Mouse (Mus musculus) testis, adult 2 months (tissue): ENCODE data around the gene A530084C06Rik. TPM values are rescaled to one million over a fixed set of nuclear protein-coding genes. Genes with fewer than 3 reads are reported as not detected.

Source experiments
- H3K27ac ChIP-seq: fragments of 200-500 bp; 2 replicates; pipeline ENCODE4 v1.5.1; 2012; ENCODE audit warnings: low read depth, low read length; ENCODE audit not compliant: control insufficient read depth, insufficient read depth
- H3K27me3 ChIP-seq: fragments of 200-500 bp; 2 replicates; pipeline ENCODE4 v1.6.1; 2012; ENCODE audit warnings: mild to moderate bottlenecking, low read length, moderate library complexity; ENCODE audit not compliant: control insufficient read depth, insufficient read depth
- H3K36me3 ChIP-seq: fragments of 200-500 bp; 2 replicates; pipeline ENCODE4 v1.6.1; 2012; ENCODE audit warnings: mild to moderate bottlenecking, low read length; ENCODE audit not compliant: control insufficient read depth, insufficient read depth
- H3K4me1 ChIP-seq: fragments of 200-500 bp; 2 replicates; pipeline ENCODE4 v1.6.1; 2012; ENCODE audit warnings: low read length; ENCODE audit not compliant: control insufficient read depth, insufficient read depth
- H3K4me3 ChIP-seq: fragments of 200-500 bp; 2 replicates; pipeline ENCODE4 v1.5.1; 2012; ENCODE audit warnings: low read depth, mild to moderate bottlenecking, low read length, moderate library complexity, mixed read lengths; ENCODE audit not compliant: control insufficient read depth
- CTCF ChIP-seq: fragments of 200-500 bp; IDR thresholded peaks from 2 replicates; pipeline ENCODE4 v1.5.1; 2012; ENCODE audit warnings: low read depth, mild to moderate bottlenecking, inconsistent platforms, low read length, moderate library complexity; ENCODE audit not compliant: control insufficient read depth, insufficient read depth, insufficient replicate concordance
- POLR2A ChIP-seq: fragments of 200-500 bp; IDR thresholded peaks from 2 replicates; pipeline ENCODE4 v1.6.1; 2012; ENCODE audit warnings: low read depth, mild to moderate bottlenecking, inconsistent platforms, low read length, moderate library complexity; ENCODE audit not compliant: control insufficient read depth
- polyA plus RNA-seq: library from polyadenylated mRNA; depleted of rRNA; stranded (reverse); fragments of >200 nt; gene quantifications from 2 replicates; pipeline ENCODE4 v1.2.3, GENCODE M21; 2012; rRNA removed

The A530084C06Rik gene
- polyA plus RNA-seq, 1 experiment, result 0.56 TPM

DNA sequence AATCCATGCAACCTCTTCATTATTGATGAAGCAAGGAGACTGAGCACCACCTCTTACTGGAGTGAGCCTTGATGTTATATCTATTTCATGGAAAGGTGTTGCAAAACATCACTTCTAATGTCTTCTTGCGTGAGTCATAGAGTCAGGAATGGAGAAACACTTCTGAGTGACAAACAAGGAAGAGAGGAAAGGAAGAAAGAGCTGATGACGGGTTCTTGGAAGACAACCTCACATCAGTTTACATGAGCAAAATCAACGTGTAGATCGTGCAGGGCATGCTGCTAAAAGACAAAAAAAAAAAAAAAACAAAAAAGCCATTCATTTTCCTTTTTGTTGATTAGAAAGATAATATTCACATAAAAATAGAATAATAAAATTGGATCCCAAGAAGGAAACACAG lies 24.4 kb downstream of the A530084C06Rik start:
- TF ChIP-seq CTCF (no peak), POLR2A (no peak)
- no peak overlapping the region for H3K27ac ChIP-seq
- no peak overlapping the region for H3K4me3 ChIP-seq
- H3K4me1 ChIP-seq, result no peaks in the 10 kb centered on the region
- no peaks in the 10 kb centered on the region for H3K36me3 ChIP-seq
- no peaks in the 10 kb centered on the region for H3K27me3 ChIP-seq

DNA sequence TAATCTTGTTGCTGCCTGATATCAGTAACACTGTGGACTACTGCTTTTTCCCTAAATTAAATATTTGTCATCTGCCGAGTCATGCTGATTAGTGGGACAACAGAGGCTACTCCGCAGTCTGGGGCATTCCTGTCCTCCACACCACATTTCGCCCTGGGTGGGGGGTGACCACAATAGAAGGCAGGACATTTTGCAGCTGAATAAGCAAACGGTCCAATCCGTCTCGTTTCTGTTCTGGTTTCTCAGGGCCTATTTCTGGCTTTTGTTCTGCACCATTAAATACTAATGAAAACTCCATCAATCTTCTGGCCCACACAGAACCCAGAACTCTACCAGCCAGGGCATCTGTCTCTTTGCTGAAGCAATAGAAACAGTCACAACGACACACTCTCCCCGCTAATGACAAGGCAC lies 27.5 kb downstream of the A530084C06Rik start:
- no peaks in the 10 kb centered on the region for H3K36me3 ChIP-seq
- H3K4me1 ChIP-seq, result no peaks in the 10 kb centered on the region
- H3K27me3 ChIP-seq, result no peaks in the 10 kb centered on the region
- H3K27ac ChIP-seq, result no peak overlapping the region
- no peak overlapping the region for H3K4me3 ChIP-seq
- TF ChIP-seq CTCF, result no peak
- TF ChIP-seq POLR2A, result no peak

DNA sequence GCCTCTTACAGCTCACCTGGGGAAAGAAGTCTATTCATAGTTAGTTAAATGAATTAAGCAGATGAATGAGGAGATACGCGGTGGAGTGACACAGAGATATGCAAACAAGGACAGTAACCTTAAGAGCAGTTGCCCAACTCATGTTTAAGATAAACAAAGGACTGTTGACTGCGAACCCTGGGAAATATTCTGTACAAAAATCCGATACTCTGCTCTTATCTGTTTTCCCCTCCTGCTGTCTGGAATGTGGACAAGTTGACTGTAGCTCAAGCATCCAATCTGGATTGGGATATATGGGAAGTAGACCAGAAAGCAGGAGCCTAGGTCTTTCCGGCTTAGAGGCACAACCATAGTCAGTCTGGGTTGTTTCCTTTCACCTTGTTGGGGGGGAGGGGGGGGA lies 27.9 kb downstream of the A530084C06Rik start:
- no peaks in the 10 kb centered on the region for H3K36me3 ChIP-seq
- H3K27ac ChIP-seq, result no peak overlapping the region
- no peaks in the 10 kb centered on the region for H3K4me1 ChIP-seq
- TF ChIP-seq POLR2A (no peak), CTCF (no peak)
- H3K4me3 ChIP-seq, result no peak overlapping the region
- no peaks in the 10 kb centered on the region for H3K27me3 ChIP-seq

DNA sequence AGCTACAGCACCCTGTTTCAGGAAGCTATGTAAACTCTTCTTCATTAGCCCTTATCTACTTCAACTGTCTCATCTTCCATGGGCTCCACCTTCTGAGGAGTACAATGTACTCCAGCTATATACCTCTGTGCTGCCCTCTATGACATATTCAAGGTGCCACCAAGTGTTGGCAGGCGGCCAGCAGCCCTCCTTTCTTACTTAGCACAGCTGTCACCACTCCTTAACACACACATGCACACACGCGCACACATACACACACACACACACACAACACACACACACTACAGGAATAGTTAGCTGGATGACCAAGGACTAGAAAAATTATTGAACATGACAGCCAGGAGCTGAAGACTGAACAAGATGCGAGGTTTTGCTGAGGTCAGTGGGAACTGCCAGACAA lies 34.2 kb downstream of the A530084C06Rik start:
- H3K27me3 ChIP-seq, result no peaks in the 10 kb centered on the region
- no peaks in the 10 kb centered on the region for H3K36me3 ChIP-seq
- H3K27ac ChIP-seq, result no peak overlapping the region
- no peaks in the 10 kb centered on the region for H3K4me1 ChIP-seq
- TF ChIP-seq POLR2A, result no peak
- no peak for TF ChIP-seq CTCF
- H3K4me3 ChIP-seq, result no peak overlapping the region

DNA sequence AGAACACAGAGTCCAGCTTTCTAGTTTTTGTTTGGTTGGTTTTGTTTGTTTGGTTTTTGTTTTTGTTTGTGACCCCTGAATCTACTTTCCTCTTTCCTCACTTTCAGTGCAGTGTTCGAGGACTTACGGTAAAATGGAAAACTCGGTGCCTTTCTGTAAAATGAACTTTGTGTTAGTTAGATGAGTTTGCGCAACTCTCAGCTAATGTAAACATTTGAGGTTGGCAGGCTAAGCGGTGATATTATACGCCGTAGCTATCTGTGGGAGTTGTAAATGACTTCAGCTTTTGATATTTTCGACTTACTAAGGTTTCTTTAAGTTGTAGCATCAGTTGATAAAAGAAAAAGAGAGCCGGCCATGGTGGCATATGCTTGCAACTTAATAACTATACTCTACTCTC lies 40.2 kb downstream of the A530084C06Rik start:
- H3K36me3 ChIP-seq, result no peaks in the 10 kb centered on the region
- no peak overlapping the region for H3K27ac ChIP-seq
- no peak overlapping the region for H3K4me3 ChIP-seq
- H3K4me1 ChIP-seq, result no peaks in the 10 kb centered on the region
- no peak for TF ChIP-seq CTCF
- TF ChIP-seq POLR2A, result no peak
- no peaks in the 10 kb centered on the region for H3K27me3 ChIP-seq

DNA sequence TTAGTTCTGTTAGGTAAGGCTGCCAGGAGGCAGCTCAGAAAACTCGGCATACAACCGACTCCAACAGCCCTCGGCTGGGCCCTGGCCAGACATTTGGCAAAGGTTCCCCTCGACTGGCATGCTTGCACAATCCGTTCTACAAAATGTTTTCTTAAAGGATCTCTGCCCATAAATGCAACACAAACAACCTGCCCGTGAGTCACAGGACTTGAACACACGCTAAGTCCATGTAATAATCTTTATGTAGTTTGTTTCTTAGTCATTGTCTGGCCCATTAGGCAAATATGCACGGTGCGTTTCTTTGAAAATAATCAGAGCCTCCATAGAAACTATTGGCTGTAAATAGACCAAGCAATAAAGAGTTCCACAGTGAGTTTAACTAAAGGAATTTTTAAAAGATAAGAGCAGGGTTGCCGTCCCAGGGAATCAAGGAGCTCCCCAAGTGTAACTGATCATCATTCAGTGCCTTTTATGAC lies 40.7 kb downstream of the A530084C06Rik start:
- no peaks in the 10 kb centered on the region for H3K27me3 ChIP-seq
- H3K4me3 ChIP-seq, result no peak overlapping the region
- TF ChIP-seq POLR2A (no peak), CTCF (no peak)
- H3K4me1 ChIP-seq, result no peaks in the 10 kb centered on the region
- H3K27ac ChIP-seq, result no peak overlapping the region
- no peaks in the 10 kb centered on the region for H3K36me3 ChIP-seq

GRCm38 (mm10) chr13:31515261-31515660 lies 43.9 kb downstream of the A530084C06Rik start:
- Histone ChIP-seq H3K27ac (no peak overlapping the region), H3K4me1 (no peaks in the 10 kb centered on the region), H3K27me3 (no peaks in the 10 kb centered on the region), H3K36me3 (no peaks in the 10 kb centered on the region), H3K4me3 (no peak overlapping the region)
- TF ChIP-seq POLR2A (no peak), CTCF (no peak)

DNA sequence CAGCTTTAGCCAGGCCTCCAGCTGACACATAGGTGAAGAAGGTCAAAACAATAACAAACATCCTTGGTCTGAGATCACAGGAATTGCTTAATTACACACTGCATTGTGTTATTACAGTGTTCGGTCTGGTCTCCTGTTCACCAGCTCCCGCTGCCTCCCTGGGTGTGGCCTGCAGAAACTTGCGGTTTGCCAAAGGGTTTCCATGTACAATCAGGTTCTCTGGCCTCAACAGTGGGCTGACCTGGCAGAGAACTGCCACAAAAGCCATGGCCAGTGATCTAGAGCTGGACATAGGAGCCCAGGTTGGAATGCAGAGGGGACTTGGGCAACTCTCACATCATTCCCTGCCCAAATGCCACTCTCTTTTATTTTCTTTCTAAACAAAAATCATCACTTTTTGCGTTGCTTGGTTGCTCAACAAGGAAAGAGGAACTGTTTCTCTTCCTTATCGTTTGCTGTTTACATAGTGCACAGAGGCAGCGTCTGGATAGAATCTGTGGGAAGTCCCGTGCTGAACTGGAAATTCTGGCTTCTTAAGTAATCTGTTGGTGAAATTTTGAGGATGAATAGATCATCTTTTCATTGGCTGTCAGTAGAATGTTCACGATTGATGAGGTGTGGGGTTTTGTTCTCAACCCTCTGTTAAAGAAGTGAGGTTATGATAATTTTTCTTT lies 52.5 kb downstream of the A530084C06Rik start:
- H3K4me1 ChIP-seq, result peaks cover 6% of the 10 kb centered on the region; the same call in 1 of the 2 replicates
- no peak overlapping the region for H3K27ac ChIP-seq
- no peaks in the 10 kb centered on the region for H3K36me3 ChIP-seq
- TF ChIP-seq POLR2A (no peak), CTCF (no peak)
- H3K4me3 ChIP-seq, result no peak overlapping the region
- H3K27me3 ChIP-seq, result no peaks in the 10 kb centered on the region

Other genes with a start within 250 kb of the A530084C06Rik start
- gene Foxq1, start 3.2 kb downstream of the A530084C06Rik start, polyA plus RNA-seq, result 2.7 TPM in 2 replicates
- 0.35 TPM in 1 of 2 replicates, not detected in the other for gene Foxf2, start 66.5 kb upstream of the A530084C06Rik start, polyA plus RNA-seq
- gene Foxc1, start 247.3 kb upstream of the A530084C06Rik start, polyA plus RNA-seq, result 0.14 and 0.16 TPM in 2 replicates